In genomic region chr15:90491558-90491957, GRCm38 (mm10) we compare ENCODE assay signal across 20 mouse cellular contexts.
A peak's percentile ranks its signal among the peaks of the same experiment; 100 is the strongest.
DNase-seq lines count a peak whose midpoint lies in the region; ATAC-seq and TF ChIP-seq lines count a peak whose summit lies in the region.
"Had no signal": no experiment of that assay in that cellular context is flagged by ENCODE, and none has a peak within 500 bp of the region (broad histone marks: within the 10 kb centered on the region; RNA-seq: fewer than 3 reads in every experiment).

No protein-coding gene starts in this region.

- no peak overlapping the region for H3K9ac ChIP-seq in heart, embryonic 12.5 days
- H3K9ac ChIP-seq: forebrain, embryonic 13.5 days; kidney, embryonic 15.5 days; liver, embryonic 13.5 days; neural tube, embryonic 13.5 days had no signal

- no peaks in the 10 kb centered on the region for H3K4me1 ChIP-seq in heart, embryonic 12.5 days (replicated peaks)
- H3K4me1 ChIP-seq: forebrain, embryonic 13.5 days; kidney, embryonic 15.5 days; liver, embryonic 13.5 days; midbrain, embryonic 10.5 days; neural tube, embryonic 13.5 days had no signal

- TF ChIP-seq CTCF in Patski (IDR thresholded peaks at IDR 0.05) = peak; percentile 20

- POLR2A ChIA-PET in Patski (lab: Charles Lee) = no interaction called here

- no peaks in the 10 kb centered on the region for H3K9me3 ChIP-seq in heart, embryonic 12.5 days (replicated peaks)
- H3K9me3 ChIP-seq: forebrain, embryonic 13.5 days; kidney, embryonic 15.5 days; liver, embryonic 13.5 days; midbrain, embryonic 10.5 days; neural tube, embryonic 13.5 days had no signal

- in situ Hi-C loops in Patski (cut with MboI; ENCODE audit: low pct_unique_long_range_greater_than_20kb) = loop anchor here (25.0 kb wide), 1 partner anchor 346 kb away; no protein-coding TSS in a partner anchor

- no peak overlapping the region for H3K4me3 ChIP-seq in heart, embryonic 12.5 days
- H3K4me3 ChIP-seq: forebrain, embryonic 13.5 days; kidney, embryonic 15.5 days; liver, embryonic 13.5 days; midbrain, embryonic 10.5 days; neural tube, embryonic 13.5 days had no signal

- ATAC-seq in heart, embryonic 12.5 days (ENCODE audit: insufficient number of reproducible peaks, low FRiP score) = no peak
- ATAC-seq in Patski = no peak
- ATAC-seq: CD4-positive, CD25-positive, alpha-beta regulatory T cell, adult 4 months; forebrain, embryonic 13.5 days had no signal

- no peak overlapping the region for H3K27ac ChIP-seq in heart, embryonic 12.5 days (ENCODE audit: poor library complexity, severe bottlenecking)
- H3K27ac ChIP-seq: forebrain, embryonic 13.5 days; kidney, embryonic 15.5 days; liver, embryonic 13.5 days; midbrain, embryonic 10.5 days; neural tube, embryonic 13.5 days had no signal

- intact Hi-C loops in heart, postnatal 14 days (cut with DNase I) = no loop called here

- CTCF ChIA-PET in Patski (lab: Charles Lee) = interaction anchor here (0.8 kb wide), 1 partner anchor 21 kb away, joined by 3 read pairs; no protein-coding TSS in a partner anchor

- DNase-seq in heart, postnatal 14 days = peak; percentile 2
- peak; percentile 7 to 10 for DNase-seq in kidney, postnatal 4 days
- no peak for DNase-seq in kidney, adult 11 months
- DNase-seq in ES-CJ7 (ENCODE audit: low read depth, low spot score) (peak; percentile 9), Patski (ENCODE audit: low read depth, low spot score) (no peak)
- no peak for DNase-seq in right cerebral cortex, adult 18-20 months
- DNase-seq in cerebellum, adult 9-11 months = no peak
- DNase-seq: adrenal gland, postnatal 25 days; cerebellum, adult 2 months; gastrocnemius, postnatal 14 days; layer of hippocampus, adult 9-11 months; liver, embryonic 13.5 days; right cerebral cortex, postnatal 4 days; thymus, adult 2 months had no signal

- WGBS in heart, embryonic 12.5 days = 60% methylated on average over 6 of the region's 6 CpGs

- no peaks in the 10 kb centered on the region for H3K36me3 ChIP-seq in heart, embryonic 12.5 days
- H3K36me3 ChIP-seq: kidney, embryonic 15.5 days; liver, embryonic 13.5 days; midbrain, embryonic 10.5 days; neural tube, embryonic 13.5 days had no signal

- H3K27me3 ChIP-seq in heart, embryonic 12.5 days (replicated peaks) = no peaks in the 10 kb centered on the region
- H3K27me3 ChIP-seq in Patski = no peaks in the 10 kb centered on the region
- H3K27me3 ChIP-seq: forebrain, embryonic 13.5 days; kidney, embryonic 15.5 days; liver, embryonic 13.5 days; neural tube, embryonic 13.5 days had no signal

- H3K4me2 ChIP-seq in heart, embryonic 12.5 days = no peak overlapping the region
- H3K4me2 ChIP-seq: forebrain, embryonic 13.5 days; kidney, embryonic 15.5 days; liver, embryonic 13.5 days; neural tube, embryonic 13.5 days had no signal

Comparison
In these comparisons a context has a peak if more than half of its experiments do, and no peak if none do; other contexts are left out.
1. DNase-seq: peak in heart, postnatal 14 days (2 of 2), kidney, postnatal 4 days (2 of 2) and ES-CJ7 (single experiment); none in kidney, adult 11 months (single experiment), Patski (single experiment), right cerebral cortex, adult 18-20 months (single experiment) and cerebellum, adult 9-11 months (single experiment).